Mouse (Mus musculus) ovary, postnatal 36 days (tissue): Measurements from ENCODE around the gene Chst15.

Experiments
- DNase-seq: peaks from one replicate; pipeline ENCODE4 v3.0.0; 2022; ENCODE audit warnings: low spot score, mixed read lengths

Gene Chst15

GRCm38 (mm10) chr7:132223452-132224141 lies 93.4 kb downstream of the Chst15 start:
- no peak for DNase-seq

GRCm38 (mm10) chr7:132214031-132214430 lies 103.0 kb downstream of the Chst15 start:
- DNase-seq: no peak

GRCm38 (mm10) chr7:132213460-132213859 lies 103.6 kb downstream of the Chst15 start:
- DNase-seq: peak; percentile 61

- DNase-seq: no peak
Observed at GRCm38 (mm10) chr7:132211920-132212701, 104.9 kb downstream of the Chst15 start.

DNA sequence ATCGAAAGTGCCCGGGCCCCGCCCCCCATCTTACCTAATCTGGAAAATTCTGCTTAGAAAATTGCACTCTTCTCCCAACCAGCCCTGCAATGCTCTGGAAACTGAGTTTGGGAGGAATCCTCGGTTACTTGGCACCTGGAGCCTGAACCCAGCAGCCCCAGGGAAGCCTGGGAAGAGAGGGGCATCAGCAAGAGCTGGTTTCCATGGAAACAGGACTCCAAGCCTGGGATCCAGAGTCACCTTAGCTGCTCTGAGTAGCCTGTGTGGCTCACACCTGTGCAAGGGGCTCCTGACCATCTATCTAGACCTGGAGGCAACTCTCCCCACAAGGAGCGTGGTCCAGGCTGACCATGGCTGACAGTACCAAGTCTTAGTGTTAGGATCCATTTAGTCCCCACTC lies 106.4 kb downstream of the Chst15 start:
- no peak for DNase-seq

- no peak for DNase-seq
Observed at GRCm38 (mm10) chr7:132208946-132209651, 107.9 kb downstream of the Chst15 start.

- DNase-seq: no peak
Observed at GRCm38 (mm10) chr7:132204073-132204612, 112.9 kb downstream of the Chst15 start.

- DNase-seq: no peak
Observed at GRCm38 (mm10) chr7:132199686-132200085, 117.3 kb downstream of the Chst15 start.

DNA sequence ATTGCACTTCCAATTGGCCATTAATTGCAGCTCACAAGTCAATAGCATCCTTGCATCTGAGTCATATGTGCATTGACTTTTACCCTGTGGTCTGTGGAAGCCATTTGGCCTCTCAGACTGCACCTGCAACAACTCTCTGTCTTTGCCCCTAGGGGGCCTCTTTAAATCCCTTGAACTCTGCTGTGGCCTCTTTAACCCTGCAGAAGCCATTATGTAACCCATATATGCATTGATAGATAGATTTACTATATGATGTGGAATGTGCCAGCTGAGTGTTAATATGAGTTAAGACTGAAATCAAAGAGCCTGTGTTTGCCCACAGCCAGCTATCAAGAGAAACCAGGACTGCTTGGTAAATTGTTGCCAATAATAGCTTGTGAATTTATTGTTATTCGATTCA lies 118.2 kb downstream of the Chst15 start:
- no peak for DNase-seq

DNA sequence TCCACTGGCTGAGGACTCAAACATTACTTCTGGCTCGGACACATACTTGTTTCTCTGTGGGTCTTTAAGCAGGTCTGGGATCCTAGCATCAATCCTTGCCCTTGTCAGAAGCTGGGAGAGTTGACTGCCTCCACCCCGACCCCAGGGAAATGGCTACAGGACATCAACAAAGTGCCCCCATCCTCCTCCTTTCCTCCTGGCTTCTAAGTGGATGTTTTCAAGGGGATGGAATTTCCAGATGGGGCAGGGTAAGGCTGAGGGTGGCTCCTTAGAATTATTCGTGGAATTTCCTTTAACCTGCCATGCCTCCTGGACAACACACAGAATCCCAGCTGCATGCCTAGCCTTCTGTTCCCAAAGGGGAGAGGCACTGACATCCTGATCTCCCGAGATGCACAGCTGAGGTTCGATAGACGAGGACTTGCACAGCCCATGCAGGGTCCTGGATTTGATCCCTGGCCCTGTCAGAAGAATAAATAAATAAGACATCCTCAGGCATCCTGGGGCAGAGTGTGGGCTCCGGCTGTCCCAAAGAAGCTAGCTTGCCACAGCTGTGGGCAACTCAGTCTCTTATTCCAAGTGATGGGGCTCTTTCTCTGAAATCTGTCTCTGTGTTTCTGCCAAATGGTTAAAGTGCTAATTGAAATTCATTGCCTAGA lies 119.1 kb downstream of the Chst15 start:
- no peak for DNase-seq

DNA sequence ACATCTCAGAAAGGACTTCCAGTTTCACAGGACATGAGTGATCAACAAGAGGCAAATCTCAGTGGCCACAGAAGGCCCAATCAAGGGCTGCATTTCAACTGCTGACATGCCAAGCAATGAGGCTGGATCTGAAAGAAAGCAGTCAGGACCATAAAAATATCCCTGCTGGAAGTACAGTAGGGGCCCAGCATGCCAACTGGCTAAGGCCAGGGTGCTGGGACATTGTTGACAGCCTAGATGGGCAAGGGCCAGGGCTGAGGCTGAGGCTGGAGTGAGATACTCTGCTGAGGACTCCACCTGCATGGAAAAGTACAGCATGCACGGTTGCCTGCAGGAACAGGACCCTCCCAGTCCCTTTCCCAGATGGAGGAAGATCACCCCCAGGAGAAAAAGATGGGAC lies 120.4 kb downstream of the Chst15 start:
- DNase-seq: no peak

DNA sequence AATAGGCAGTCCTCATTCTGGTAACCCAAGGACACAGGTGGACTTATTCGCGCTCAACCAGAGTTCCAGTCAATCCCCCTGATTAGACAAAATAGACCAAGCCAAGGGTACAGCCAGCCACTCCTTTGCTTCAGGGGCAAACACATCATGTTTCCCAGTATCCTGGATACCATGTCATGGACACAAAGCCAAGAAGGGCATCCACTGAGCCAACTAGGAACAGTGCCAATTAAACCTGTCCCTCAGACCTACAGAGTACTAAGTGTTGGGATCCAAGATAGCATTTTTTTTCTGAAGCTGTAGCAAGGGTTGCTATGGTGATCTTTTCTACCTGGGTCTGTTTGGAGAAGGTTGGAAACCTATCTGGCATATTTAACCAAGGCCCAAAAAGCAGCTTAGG lies 123.4 kb downstream of the Chst15 start:
- no peak for DNase-seq

DNA sequence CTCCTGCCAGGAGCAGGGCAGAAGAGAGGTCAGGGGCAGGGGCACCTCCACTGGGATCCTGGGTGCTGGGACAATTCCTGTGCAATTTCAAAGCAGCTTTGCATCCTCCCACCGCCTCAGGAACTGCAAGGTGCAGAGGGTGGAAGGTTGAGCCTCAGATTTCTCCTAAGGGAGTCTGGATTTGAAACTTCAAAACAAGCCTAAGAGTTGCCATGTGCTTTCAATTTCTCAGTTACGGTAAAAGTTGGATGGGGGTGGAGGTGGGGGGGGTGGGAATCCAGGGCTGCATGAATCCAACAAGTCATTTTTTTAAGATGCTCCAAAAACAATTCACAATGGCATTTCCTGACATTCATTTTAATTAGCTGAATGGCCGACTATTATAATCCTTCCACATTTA lies 129.6 kb downstream of the Chst15 start:
- no peak for DNase-seq
